Mouse (Mus musculus) induced T-regulatory cell, adult 2 months (primary cell): ENCODE measurements at regions not wholly inside any gene's neighbourhood (a gene's known extent, or its start where the extent isn't known, plus 50 kb on each side); places are given as distances from the start of the nearest gene placed in this dataset.

Source experiments
- DNase-seq: peaks from one replicate; pipeline ENCODE4 v3.0.0-alpha.2; 2012; ENCODE audit warnings: low read depth

DNA sequence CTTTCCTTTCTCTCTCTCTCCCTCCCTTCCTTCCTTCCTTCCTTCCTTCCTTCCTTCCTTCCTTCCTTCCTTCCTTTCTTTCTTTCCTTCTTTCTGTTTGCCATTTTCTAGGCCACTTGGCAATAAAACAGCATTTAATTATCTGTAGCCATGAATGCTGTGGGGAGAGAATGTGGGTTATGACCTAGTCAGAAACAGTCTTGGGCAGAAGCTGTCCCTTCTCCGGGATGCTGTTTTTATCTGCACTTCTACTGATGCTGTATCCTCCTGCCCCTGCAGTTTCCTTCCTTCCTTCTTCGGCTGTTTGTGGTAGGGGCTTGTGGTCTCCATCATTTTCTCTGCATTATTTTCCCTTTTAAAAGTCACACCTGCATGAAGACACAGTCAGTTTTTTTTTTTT lies 272.3 kb upstream of the Sox2 start:
- DNase-seq: no peak

DNA sequence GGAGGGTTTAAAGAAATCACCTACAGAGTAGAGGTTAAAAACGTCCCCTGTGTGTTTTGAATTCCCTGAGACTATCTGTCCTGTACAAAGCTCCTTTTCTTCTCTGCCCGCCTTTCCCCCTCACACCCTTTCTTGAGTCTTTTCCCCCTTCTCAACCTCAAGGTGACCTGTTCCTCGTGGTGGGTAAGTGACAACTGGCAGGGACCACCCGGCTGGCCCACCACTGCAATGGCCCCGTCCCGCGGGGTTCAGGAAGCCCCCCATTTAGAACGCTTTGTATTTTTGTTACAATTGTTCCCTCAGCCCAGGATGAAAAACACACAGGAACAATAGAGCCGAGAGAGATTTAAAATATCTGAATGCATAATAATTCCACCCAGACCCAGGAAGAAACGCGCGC lies 272.9 kb upstream of the Sox2 start:
- DNase-seq: no peak

DNA sequence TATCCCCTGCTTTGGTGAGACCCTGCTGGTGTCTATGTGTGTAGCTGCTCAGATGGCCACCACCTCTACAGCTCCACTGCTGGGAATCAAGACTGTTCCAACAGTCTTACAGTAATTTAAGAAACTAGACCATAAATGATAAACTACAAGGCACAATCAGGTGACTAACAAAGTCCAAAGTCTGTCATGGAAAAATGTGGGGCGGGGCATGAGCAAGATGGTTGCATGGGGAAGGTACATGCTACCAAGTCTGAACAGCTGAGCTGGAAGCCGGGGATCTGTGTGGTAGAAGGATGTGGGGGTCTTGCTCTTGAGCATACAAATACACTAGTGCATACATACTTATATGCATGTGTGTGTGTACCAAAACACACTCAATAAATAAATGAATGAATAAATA lies 278.8 kb upstream of the Sox2 start:
- DNase-seq: no peak

DNA sequence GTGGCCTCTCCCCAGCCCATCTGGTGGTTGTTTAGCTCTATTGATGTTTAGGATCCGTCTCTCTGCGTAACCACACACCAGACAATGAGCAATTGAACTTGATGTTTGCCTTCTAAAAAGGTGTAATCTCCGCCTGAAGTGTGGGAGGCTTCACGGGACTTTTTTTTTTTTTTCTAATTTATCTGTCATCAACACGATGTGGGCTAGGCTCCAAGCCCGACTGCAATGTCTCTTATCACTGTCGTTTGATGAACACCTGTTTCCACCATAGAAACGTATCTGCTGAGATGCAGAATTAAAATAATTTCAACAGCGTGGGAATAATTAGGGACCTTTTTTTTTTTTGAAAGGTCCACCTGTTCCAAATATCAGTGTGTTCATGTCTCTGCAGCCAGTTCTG lies 257.0 kb upstream of the Dnajc19 start:
- DNase-seq: no peak

DNA sequence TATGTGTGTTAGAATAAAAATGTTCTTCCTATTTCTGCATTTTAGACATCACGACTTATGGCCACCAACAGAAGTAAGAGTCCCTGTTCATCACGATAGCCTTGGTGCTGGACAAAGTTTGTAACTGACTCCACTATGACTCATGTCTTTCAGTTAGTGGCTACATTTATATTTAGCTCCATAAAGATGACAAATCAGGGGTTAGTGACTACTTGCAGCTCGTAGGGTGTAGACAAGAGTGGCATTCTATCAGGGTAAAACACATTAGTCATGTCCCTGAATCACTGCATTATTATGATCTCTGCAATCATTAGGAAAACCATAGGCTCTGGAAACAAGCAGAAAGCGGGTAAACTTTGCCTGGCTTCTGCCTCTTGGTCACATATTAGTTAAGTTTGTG lies 252.4 kb upstream of the Dnajc19 start:
- DNase-seq: no peak

DNA sequence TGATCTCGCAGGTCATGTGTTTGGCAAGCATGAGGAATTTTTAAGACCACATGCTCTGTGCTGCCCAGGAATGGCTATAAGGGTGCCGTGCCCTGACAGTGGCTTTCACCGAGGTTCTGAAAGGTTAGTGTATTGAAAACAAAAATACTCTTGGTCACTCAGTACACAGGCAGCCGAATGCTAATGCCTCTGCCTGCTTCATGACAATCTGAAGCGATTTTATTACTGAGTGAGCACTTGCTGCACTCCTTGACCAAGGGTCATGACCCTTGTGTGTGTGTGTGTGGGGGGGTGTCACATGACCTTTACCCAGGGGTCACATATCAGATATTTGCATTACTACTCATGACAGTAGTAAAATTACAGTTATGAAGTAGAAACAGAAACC lies 250.8 kb upstream of the Dnajc19 start:
- no peak for DNase-seq

DNA sequence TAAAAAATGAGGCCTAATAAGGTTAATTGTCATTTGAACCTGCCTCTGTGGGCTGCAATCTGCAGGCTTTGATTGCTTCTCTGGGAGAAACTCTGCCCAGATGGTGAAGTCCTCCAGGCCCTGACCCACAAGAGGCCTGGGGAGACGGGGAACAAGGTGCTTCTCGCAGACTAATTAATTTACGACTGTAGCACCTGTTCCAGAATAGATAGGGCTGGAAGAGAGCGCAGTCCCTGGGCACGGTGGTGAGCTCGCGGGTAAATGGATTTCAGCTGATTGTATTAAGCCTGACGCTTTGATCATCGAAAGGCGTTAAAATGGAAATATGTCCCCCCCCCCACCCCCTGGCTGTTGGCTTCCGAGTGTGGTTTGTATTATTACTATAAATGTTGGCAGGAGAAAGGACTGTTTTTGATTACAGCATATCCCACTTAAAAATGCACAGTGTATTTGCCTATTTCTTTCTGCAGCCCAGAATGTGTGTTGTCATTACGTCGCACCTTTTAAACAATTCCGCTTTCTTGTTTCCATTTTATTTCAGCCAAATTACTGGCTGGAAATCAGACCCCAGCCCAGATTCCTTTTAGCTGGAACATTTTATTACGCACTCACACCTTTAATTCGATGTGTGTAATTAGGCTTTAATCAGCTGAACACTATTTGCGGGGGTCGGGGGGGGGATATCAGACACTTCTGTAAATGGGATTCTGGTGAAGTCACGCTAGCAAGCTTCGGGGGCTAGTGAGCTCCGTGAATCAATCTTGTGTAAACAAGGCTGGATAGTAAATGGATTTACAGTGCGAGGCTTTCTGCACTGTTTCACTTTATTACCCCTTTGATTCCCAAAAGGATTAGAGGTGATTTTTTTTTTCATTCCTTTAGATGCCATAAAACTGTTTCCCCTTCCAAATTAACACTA lies 250.1 kb upstream of the Dnajc19 start:
- no peak for DNase-seq

DNA sequence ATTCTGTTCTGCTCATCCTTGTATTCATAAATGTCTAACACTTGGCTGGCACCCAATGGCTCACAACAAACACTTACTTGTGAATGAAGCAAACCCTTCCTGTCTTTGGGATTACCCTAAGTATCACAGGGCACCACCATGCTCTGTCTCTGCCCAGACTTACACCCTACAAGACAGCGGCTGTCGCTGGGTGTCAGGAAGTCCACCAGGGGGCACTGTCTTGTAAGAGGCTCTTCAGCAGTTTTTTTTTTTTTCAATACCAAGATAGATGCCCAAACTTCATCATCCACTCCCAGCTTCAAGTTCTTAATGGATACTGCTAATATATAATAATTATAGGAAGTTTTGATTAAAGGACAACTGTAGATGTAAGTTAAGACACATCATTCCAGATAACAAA lies 247.7 kb upstream of the Dnajc19 start:
- DNase-seq: no peak

DNA sequence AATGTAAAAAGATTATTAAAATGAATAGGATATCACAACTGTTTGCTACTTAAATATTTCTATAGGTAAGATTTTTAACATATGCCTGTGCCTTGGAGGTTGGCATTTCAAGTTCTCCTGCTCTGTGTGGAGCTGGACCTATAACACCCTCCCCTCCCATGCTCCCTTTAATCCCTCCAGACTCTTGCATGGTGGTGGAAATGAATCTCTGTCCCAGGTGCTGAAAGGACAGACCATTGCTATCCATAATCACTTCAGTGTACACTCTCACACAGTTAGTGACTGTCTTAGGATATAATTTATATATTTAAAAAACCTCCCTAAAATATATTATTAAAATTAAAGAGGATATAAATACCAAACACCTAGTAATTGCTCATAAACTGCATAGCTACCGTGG lies 244.5 kb upstream of the Dnajc19 start:
- no peak for DNase-seq

DNA sequence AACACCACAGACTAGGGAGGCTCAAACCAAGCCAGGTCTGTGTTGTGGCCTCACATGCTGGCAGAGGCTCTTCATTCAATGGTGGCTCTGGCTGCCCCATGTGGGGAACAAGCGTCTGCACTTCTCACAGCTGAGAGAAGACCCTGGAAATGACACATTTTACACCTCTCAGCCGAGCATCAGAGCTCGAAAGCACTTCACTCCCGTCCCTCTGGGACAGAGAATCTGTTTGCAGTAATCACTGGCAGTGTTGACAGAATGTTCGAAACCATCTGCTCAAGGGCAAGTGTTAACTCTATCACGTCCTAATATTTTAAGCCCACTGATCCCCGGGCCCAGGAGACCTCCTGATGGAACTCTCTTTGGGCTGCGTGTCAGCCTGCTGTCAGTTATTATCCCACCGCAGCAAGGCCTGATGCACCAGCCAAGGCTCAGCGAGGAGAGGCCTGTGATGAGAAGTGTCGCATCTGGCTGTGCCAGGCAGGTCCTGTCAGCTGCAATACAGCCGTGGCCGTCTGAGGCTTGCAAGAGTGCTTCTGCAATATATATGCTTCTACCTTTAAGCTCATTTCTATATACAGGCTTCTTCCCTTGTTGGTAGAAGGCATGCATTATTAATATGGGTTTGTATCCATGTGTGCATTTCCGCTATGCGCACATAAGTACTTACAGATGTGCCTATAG lies 241.5 kb upstream of the Dnajc19 start:
- DNase-seq: no peak

DNA sequence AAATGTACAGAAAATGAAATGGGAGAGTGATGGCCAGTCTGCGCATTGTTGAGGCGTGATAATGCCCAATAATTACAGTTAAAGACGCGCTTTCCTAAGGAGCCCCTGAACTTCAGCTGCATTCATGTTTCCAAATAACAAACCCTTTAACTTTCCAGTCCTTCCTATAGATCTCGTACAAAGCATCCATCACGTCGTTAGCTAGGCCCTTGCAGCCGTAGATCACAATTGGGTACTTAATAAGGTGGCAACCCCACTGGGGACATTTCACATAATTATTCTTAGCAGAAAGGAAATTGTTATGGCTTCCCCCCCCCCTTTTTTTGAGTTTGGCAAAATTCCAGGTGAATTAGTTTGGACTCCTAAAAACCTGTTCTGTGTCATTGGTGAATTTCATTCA lies 233.7 kb upstream of the Dnajc19 start:
- DNase-seq: no peak

DNA sequence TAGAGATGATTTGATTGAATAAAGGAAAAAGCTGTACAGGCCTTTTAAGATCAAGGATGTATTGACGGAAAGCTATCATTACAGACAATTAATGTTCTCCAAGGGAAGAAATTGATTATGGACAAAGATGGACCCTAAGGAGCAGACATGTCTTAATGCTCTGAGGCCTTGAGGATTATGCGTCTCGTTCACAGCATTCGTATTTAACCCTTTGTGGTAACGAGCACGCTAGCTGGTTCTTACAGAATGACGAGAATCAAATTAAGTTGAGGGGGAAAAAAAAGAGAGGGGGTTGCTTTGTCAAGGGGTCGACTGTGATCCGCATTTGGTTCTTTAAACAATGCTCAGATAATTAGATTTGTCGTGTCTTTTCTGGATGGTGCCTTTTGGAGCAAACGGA lies 233.3 kb upstream of the Dnajc19 start:
- no peak for DNase-seq

DNA sequence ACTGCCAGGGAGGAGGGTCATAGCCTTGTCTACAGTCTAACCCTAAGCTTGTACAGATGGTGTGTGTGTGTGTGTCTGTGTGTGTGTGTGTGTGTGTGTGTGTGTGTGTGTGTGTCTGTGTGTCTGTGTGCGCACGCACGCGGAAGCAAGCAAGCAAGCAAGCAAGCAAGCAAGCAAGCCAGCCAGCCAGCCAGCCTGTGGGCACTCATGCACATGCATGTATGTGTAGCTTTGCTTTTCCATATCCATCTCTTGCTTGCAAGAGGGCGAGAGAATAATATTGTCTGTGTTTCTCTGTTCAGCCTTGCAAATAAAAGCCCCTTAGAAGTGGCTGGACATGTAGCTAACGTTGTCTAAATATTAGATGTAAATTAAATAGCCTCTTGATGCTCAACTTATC lies 230.8 kb upstream of the Dnajc19 start:
- DNase-seq: no peak

DNA sequence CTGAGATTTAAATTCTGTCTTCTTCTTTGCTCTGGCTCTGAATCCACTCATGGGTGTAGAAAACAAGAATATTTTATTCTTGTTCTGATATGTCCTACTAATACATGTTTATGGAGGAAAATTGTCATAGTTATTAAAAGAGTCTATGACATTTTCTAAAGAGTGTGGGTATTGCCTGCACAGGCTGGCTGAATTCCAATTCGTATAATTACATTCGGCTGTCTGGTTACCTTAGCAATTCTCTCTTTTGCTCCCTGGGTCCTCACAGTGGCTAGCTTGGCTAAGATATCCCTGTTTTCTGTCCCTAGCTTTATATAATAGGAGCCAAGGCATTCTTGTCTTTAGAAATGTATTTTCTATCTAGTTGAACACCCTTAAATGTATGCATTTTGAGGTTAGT lies 218.5 kb upstream of the Dnajc19 start:
- DNase-seq: no peak

DNA sequence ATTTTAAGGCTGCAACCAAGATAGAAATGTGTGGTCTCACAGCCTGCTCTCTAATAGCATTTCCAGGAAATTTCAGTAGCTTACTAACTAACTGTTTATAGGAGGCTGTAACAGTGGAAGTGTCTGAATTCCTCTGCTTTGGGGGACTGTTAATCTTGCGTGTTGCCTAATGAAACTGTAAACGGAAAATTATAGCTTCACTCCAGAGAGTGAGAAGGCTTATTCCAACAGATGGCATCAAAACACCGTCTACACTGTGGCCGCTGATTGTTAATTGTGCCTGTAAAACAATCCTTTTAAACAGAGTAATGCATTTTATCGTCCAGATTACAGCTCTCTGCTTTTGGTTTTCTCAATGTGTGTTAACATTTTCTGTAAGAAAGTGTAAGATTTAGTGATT lies 206.7 kb upstream of the Dnajc19 start:
- DNase-seq: no peak

DNA sequence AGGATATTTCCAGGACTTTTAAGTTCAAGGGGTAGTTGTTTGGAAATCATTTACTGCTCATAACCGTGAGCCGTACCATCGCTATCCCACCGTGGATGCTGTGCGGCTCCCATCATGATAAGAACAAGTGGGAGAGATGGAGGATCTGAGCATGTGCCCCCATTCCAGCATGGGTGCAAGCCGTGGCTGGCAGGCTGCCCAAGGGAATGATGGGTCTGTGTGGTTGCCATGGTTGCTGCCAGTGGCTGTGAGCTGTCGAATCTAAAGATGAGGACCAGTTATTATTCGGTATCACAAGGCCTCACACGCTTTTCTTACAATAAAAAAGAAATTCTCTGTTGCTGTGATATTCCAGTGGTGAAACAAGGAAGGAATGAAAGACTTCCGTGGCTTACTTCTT lies 189.0 kb upstream of the Dnajc19 start:
- DNase-seq: no peak

DNA sequence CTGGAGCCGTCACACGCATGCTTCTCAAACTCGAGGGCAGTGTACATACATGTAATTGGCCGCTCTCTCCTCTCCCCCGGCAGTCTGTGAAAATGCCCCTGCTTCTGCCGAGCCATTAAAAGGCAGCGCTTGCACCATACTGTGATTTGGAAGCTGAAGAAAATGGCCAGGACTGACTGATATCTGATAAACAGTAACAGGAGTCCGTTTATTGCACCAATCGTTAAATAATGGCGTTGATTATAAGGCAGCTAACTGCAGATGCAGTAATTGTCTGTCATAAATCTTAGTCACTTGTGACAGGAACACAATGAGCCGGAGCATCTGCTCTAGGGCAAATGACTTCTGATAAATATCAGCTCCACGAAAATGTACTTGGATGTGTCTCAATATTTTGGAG lies 185.3 kb upstream of the Dnajc19 start:
- no peak for DNase-seq

DNA sequence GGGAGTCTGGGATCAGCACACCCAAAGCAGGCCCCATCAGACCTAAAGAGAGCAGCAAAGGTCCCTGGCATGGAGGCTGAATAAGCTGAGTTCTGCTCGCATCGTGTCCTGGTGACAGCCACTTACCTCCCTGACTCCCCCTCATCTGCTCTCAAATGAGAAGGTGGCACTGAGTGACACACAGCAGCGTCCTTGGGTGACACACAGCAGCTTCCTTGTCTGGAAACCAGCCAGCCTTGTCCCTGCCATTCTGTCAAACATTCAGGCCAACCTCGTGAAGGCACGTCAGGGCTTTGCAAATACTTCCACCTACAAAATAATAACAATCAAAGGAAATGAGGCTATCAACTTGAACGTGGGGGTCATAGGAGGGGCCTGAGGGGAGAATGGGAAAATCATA lies 183.7 kb upstream of the Dnajc19 start:
- DNase-seq: no peak

DNA sequence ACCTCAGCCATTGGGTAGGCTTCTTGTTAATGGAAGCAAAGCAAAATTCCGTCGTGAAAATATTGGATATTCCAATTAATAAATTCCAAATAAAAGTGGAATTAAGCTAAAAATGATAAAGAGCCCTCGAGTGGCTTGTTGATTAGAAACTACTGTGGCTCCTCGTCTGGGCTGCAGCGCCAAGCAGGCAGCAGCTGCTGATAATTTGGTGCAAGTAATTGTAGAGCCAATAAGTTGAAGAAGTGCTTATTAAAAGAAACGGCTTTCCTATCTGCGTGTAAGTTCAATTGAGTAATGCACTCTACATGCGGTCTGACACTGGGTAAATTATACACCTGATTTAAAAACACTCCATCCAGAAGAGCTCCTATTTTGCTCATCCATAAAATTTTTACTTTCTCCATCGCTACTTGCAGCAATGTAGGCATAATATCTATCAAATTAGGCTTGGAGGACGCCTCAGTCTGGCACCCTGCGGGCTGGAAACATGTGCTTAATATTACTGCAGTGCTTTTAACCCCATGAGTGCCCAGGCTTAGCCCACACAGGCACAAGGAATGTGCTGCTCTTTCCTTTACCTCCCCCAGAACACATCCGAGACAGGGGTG lies 171.7 kb upstream of the Dnajc19 start:
- no peak for DNase-seq

DNA sequence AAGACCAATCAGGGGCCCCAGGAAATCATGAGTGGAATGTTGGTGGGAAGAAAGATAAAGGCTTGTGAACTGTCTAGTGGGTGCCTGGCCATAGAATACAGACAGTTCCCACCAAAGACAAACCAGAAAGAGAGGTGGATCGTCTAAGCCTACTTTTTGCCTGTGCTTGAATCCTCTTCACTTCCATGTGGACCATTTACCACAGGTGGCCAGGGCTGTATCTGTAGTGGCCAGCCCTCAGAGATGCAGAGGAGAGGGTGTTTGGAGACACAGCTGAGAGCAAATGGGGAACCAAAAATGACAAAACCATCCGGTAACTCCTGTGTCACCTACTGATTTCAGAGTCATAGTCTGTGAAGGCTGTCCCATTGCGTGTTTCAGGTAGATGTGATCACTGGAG lies 161.0 kb upstream of the Dnajc19 start:
- DNase-seq: no peak

DNA sequence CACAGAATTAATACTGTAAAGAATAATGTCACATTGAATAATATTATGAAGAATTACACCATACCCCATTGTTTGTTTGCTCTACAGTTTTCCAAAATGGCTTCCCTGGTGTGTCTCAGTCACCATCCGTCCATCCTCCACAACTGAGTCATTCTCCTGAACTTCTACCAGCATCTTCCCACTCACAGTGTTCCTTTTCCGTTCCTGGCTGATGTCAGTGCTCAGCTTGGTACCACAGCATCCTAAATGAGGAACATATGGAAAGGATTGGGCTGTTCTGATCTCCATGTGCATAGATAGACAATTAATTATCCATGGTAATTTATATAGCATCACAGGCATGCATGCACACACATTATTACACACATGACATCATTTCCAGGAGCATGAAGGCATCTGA lies 158.9 kb upstream of the Dnajc19 start:
- no peak for DNase-seq

DNA sequence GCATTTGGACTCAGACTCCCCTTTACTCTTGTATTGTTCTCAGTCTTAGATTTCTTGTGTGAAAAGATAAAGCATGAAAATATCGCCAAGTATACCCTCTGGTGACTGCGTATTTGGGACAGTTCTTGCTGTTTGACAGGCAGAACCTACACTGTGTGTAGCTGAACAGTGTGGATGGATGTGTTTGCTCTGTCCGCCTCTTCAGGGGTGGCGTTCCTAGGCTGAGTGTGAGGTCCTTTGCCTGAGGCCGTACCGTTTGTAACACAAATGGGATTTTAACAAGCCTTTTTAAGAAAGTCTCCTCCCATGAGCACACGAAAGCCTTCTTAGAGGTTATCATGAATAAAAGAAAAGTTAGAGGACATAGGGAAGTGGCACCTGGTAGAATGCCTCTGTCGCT lies 153.3 kb upstream of the Dnajc19 start:
- DNase-seq: no peak
